Mouse (Mus musculus) testis, adult 2 months (tissue): ENCODE results near the gene Map1lc3a. TPM values are rescaled to one million over a fixed set of nuclear protein-coding genes. Genes with fewer than 3 reads are reported as not detected.

ENCODE experiments used
- H3K27ac ChIP-seq: fragments of 200-500 bp; 2 replicates; pipeline ENCODE4 v1.5.1; 2012; ENCODE audit warnings: low read depth, low read length; ENCODE audit not compliant: control insufficient read depth, insufficient read depth
- H3K27me3 ChIP-seq: fragments of 200-500 bp; 2 replicates; pipeline ENCODE4 v1.6.1; 2012; ENCODE audit warnings: mild to moderate bottlenecking, low read length, moderate library complexity; ENCODE audit not compliant: control insufficient read depth, insufficient read depth
- H3K36me3 ChIP-seq: fragments of 200-500 bp; 2 replicates; pipeline ENCODE4 v1.6.1; 2012; ENCODE audit warnings: mild to moderate bottlenecking, low read length; ENCODE audit not compliant: control insufficient read depth, insufficient read depth
- H3K4me1 ChIP-seq: fragments of 200-500 bp; 2 replicates; pipeline ENCODE4 v1.6.1; 2012; ENCODE audit warnings: low read length; ENCODE audit not compliant: control insufficient read depth, insufficient read depth
- H3K4me3 ChIP-seq: fragments of 200-500 bp; 2 replicates; pipeline ENCODE4 v1.5.1; 2012; ENCODE audit warnings: low read depth, mild to moderate bottlenecking, low read length, moderate library complexity, mixed read lengths; ENCODE audit not compliant: control insufficient read depth
- CTCF ChIP-seq: fragments of 200-500 bp; IDR thresholded peaks from 2 replicates; pipeline ENCODE4 v1.5.1; 2012; ENCODE audit warnings: low read depth, mild to moderate bottlenecking, inconsistent platforms, low read length, moderate library complexity; ENCODE audit not compliant: control insufficient read depth, insufficient read depth, insufficient replicate concordance
- POLR2A ChIP-seq: fragments of 200-500 bp; IDR thresholded peaks from 2 replicates; pipeline ENCODE4 v1.6.1; 2012; ENCODE audit warnings: low read depth, mild to moderate bottlenecking, inconsistent platforms, low read length, moderate library complexity; ENCODE audit not compliant: control insufficient read depth
- polyA plus RNA-seq: library from polyadenylated mRNA; depleted of rRNA; stranded (reverse); fragments of >200 nt; gene quantifications from 2 replicates; pipeline ENCODE4 v1.2.3, GENCODE M21; 2012; rRNA removed

Gene Map1lc3a
- polyA plus RNA-seq, 1 experiment = 897 TPM

DNA sequence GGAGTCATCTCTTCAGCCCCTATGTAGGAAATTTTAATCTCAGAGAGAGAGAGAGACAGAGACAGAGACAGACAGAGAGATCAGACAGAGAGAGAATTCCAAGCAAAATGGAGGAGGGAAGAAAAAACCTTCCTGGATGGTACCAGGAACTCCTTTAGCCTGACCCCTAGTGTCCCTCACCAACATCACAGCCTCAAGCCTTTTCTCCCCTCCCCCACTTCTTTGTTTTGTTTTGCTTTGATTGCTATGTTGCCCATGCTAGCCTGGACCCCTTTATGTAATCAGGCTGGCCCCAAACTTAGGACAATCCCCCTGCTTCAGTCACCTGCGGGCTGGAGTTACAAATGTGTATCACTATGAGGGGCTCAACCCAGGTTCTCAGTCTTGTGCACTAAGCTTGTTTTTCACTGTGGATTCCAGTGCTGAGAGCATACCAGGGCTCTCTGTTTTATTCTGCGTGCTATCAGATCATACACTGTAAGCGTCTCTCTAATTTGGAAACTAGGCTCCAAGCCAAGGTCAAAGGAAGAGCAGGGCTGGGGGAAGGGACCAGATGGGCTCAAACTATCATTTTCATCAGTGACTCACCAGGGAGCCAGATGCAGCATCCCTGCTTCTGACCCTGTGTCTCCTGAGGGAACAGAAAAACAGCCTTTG lies 33.0 kb downstream of the Map1lc3a start:
- TF ChIP-seq CTCF = no peak
- no peak for TF ChIP-seq POLR2A
- Histone ChIP-seq H3K36me3 (no peaks in the 10 kb centered on the region; the same call in 1 of the 2 replicates), H3K4me1 (no peaks in the 10 kb centered on the region), H3K27me3 (no peaks in the 10 kb centered on the region), H3K4me3 (no peak overlapping the region), H3K27ac (0 out of 2 replicates have a peak overlapping the region, but pooled peaks have one; percentile 33)

DNA sequence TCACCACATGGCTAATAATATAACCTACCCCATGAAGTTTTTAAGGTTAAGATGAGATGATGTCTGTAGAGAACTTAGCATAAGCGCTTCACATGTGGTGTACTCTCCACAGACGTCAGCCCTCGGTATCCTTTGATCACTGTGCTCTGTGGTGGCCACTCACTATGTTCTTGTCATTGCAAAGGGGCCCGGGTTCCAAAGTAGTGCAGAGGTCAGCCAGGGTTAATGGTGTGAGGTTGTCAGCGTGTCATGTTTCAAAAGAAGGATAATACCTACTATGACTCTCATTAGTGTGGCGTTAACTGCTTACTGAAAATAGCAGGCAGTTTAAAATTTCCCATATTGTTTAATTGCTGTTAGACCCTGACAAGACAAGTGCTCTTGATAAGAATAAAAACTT lies 37.6 kb downstream of the Map1lc3a start:
- peaks cover 1% of the 10 kb centered on the region; the same call in 1 of the 2 replicates for H3K36me3 ChIP-seq

GRCm38 (mm10) chr2:155318618-155319017 lies 42.5 kb downstream of the Map1lc3a start:
- no peak overlapping the region; the same call in 1 of the 2 replicates for H3K27ac ChIP-seq
- TF ChIP-seq POLR2A (no peak), CTCF (no peak)
- H3K4me1 ChIP-seq = no peaks in the 10 kb centered on the region
- peaks cover 1% of the 10 kb centered on the region; the same call in 1 of the 2 replicates for H3K36me3 ChIP-seq
- H3K27me3 ChIP-seq = no peaks in the 10 kb centered on the region
- no peak overlapping the region for H3K4me3 ChIP-seq

More for the DNA sequence above, 37.6 kb downstream of the Map1lc3a start:
- TF ChIP-seq CTCF (no peak), POLR2A (no peak)
- Histone ChIP-seq H3K27me3 (no peaks in the 10 kb centered on the region), H3K27ac (no peak overlapping the region), H3K4me3 (no peak overlapping the region), H3K4me1 (no peaks in the 10 kb centered on the region)

DNA sequence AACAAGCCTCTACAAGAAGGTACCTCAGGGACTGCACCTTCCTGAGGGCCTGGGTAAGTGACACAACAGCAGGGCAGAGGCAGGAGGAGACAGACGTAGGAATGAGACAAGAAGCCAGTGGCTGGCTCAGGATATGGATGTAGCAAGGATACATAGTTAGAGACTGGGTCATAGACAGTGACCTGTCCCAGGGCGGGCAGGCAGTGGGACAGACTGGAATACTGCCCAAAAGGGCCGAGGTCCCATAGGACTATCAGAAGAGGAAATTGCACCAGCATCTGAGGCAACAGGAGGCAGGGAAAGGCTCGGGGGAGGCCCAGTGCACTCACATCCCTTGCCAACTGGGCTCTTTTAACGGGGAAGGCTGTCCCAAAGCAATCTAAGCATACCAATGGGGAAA lies 44.5 kb downstream of the Map1lc3a start:
- H3K27me3 ChIP-seq = no peaks in the 10 kb centered on the region
- no peak overlapping the region for H3K4me3 ChIP-seq
- TF ChIP-seq POLR2A (no peak), CTCF (no peak)
- H3K36me3 ChIP-seq = peaks cover 1% of the 10 kb centered on the region; the same call in 1 of the 2 replicates
- no peaks in the 10 kb centered on the region for H3K4me1 ChIP-seq
- peak overlapping the region; percentile 43; the same call in 1 of the 2 replicates for H3K27ac ChIP-seq

GRCm38 (mm10) chr2:155326001-155326400 lies 49.9 kb downstream of the Map1lc3a start:
- Histone ChIP-seq H3K36me3 (peaks cover 3% of the 10 kb centered on the region), H3K4me3 (no peak overlapping the region), H3K4me1 (no peaks in the 10 kb centered on the region), H3K27ac (no peak overlapping the region), H3K27me3 (no peaks in the 10 kb centered on the region)
- TF ChIP-seq POLR2A (no peak), CTCF (no peak)

Other genes with a start within 250 kb of the Map1lc3a start
- 28.3 and 30.3 TPM in 2 replicates for gene Ahcy, start 201.8 kb upstream of the Map1lc3a start, polyA plus RNA-seq
- gene Itch, start 142.8 kb upstream of the Map1lc3a start, polyA plus RNA-seq = 6.6 and 8.1 TPM in 2 replicates
- gene Dynlrb1, start 39.8 kb upstream of the Map1lc3a start, polyA plus RNA-seq = 53.6 and 60.8 TPM in 2 replicates
- 26.0 and 36.9 TPM in 2 replicates for gene Pigu, start 81.1 kb downstream of the Map1lc3a start, polyA plus RNA-seq
- 163 and 176 TPM in 2 replicates for gene Trp53inp2, start 104.8 kb downstream of the Map1lc3a start, polyA plus RNA-seq
- gene Ncoa6, start 197.6 kb downstream of the Map1lc3a start, polyA plus RNA-seq = 93.0 and 103 TPM in 2 replicates
- gene Acss2, start 241.7 kb downstream of the Map1lc3a start, polyA plus RNA-seq = 59.5 TPM in 2 replicates
- gene Ggt7, start 241.9 kb downstream of the Map1lc3a start, polyA plus RNA-seq = 70.4 and 76.2 TPM in 2 replicates